Mouse (Mus musculus): ENCODE measurements at regions not wholly inside any gene's neighbourhood (a gene's known extent, or its start where the extent isn't known, plus 50 kb on each side); places are given as distances from the start of the nearest gene placed in this dataset.

- 88% methylated on average over 7 of the region's 7 CpGs for WGBS
These were observed 203.8 kb upstream of the Trpc7 start for GRCm38 (mm10) chr13:57099601-57100000.

GRCm38 (mm10) chr13:57091886-57092285 lies 196.1 kb upstream of the Trpc7 start:
- Histone ChIP-seq H3K9me3 (replicated peaks; ENCODE audit: control insufficient read depth, low read length) (no peaks in the 10 kb centered on the region), H3K9ac (replicated peaks; ENCODE audit: low read length) (no peak overlapping the region), H3K4me3 (ENCODE audit: low read depth, low read length) (no peak overlapping the region), H3K4me2 (ENCODE audit: low read depth, low read length) (no peak overlapping the region), H3K4me1 (ENCODE audit: control insufficient read depth, insufficient read depth, low read length) (no peaks in the 10 kb centered on the region), H3K27ac (replicated peaks; ENCODE audit: low read depth, low read length) (no peak overlapping the region), H3K27me3 (ENCODE audit: control insufficient read depth, insufficient read depth, low read length) (no peaks in the 10 kb centered on the region), H3K36me3 (replicated peaks; ENCODE audit: control insufficient read depth, insufficient read depth, low read depth, low read length) (no peaks in the 10 kb centered on the region)
- ATAC-seq (replicated peaks; ENCODE audit: insufficient number of reproducible peaks, low FRiP score, low TSS enrichment, low read depth) = no peak
- no peak for DNase-seq (ENCODE audit: low spot score)
- 89% methylated on average over 8 of the region's 8 CpGs for WGBS

More at GRCm38 (mm10) chr13:57099601-57100000, 203.8 kb upstream of the Trpc7 start:
- Histone ChIP-seq H3K36me3 (replicated peaks; ENCODE audit: control insufficient read depth, insufficient read depth, low read depth, low read length) (no peaks in the 10 kb centered on the region), H3K9ac (replicated peaks; ENCODE audit: low read length) (no peak overlapping the region), H3K4me1 (ENCODE audit: control insufficient read depth, insufficient read depth, low read length) (no peaks in the 10 kb centered on the region), H3K27ac (replicated peaks; ENCODE audit: low read depth, low read length) (no peak overlapping the region), H3K4me2 (ENCODE audit: low read depth, low read length) (no peak overlapping the region), H3K9me3 (replicated peaks; ENCODE audit: control insufficient read depth, low read length) (no peaks in the 10 kb centered on the region), H3K4me3 (ENCODE audit: low read depth, low read length) (no peak overlapping the region), H3K27me3 (ENCODE audit: control insufficient read depth, insufficient read depth, low read length) (no peaks in the 10 kb centered on the region)
- DNase-seq (ENCODE audit: low spot score) = no peak
- ATAC-seq (replicated peaks; ENCODE audit: insufficient number of reproducible peaks, low FRiP score, low TSS enrichment, low read depth) = no peak

GRCm38 (mm10) chr13:57089381-57090075 lies 193.7 kb upstream of the Trpc7 start:
- DNase-seq (ENCODE audit: low spot score) (no peak), ATAC-seq (replicated peaks; ENCODE audit: insufficient number of reproducible peaks, low FRiP score, low TSS enrichment, low read depth) (no peak)
- Histone ChIP-seq H3K9ac (replicated peaks; ENCODE audit: low read length) (no peak overlapping the region), H3K4me2 (ENCODE audit: low read depth, low read length) (no peak overlapping the region), H3K36me3 (replicated peaks; ENCODE audit: control insufficient read depth, insufficient read depth, low read depth, low read length) (no peaks in the 10 kb centered on the region), H3K4me3 (ENCODE audit: low read depth, low read length) (no peak overlapping the region), H3K4me1 (ENCODE audit: control insufficient read depth, insufficient read depth, low read length) (no peaks in the 10 kb centered on the region), H3K9me3 (replicated peaks; ENCODE audit: control insufficient read depth, low read length) (no peaks in the 10 kb centered on the region), H3K27ac (replicated peaks; ENCODE audit: low read depth, low read length) (no peak overlapping the region), H3K27me3 (ENCODE audit: control insufficient read depth, insufficient read depth, low read length) (no peaks in the 10 kb centered on the region)
- 82% methylated on average over 13 of the region's 13 CpGs for WGBS

GRCm38 (mm10) chr13:57087966-57088365 lies 192.2 kb upstream of the Trpc7 start:
- DNase-seq (ENCODE audit: low spot score) (no peak), ATAC-seq (replicated peaks; ENCODE audit: insufficient number of reproducible peaks, low FRiP score, low TSS enrichment, low read depth) (no peak)
- H3K4me2 ChIP-seq (ENCODE audit: low read depth, low read length) = no peak overlapping the region
- H3K4me1 ChIP-seq (ENCODE audit: control insufficient read depth, insufficient read depth, low read length) = no peaks in the 10 kb centered on the region
- no peaks in the 10 kb centered on the region for H3K27me3 ChIP-seq (ENCODE audit: control insufficient read depth, insufficient read depth, low read length)
- no peak overlapping the region for H3K27ac ChIP-seq (replicated peaks; ENCODE audit: low read depth, low read length)
- H3K9me3 ChIP-seq (replicated peaks; ENCODE audit: control insufficient read depth, low read length) = no peaks in the 10 kb centered on the region
- no peaks in the 10 kb centered on the region for H3K36me3 ChIP-seq (replicated peaks; ENCODE audit: control insufficient read depth, insufficient read depth, low read depth, low read length)
- 87% methylated on average over 6 of the region's 6 CpGs for WGBS
- no peak overlapping the region for H3K4me3 ChIP-seq (ENCODE audit: low read depth, low read length)
- H3K9ac ChIP-seq (replicated peaks; ENCODE audit: low read length) = no peak overlapping the region

- WGBS = 79% methylated on average over 5 of the region's 5 CpGs
- Histone ChIP-seq H3K27ac (replicated peaks; ENCODE audit: low read depth, low read length) (no peak overlapping the region), H3K36me3 (replicated peaks; ENCODE audit: control insufficient read depth, insufficient read depth, low read depth, low read length) (no peaks in the 10 kb centered on the region), H3K9ac (replicated peaks; ENCODE audit: low read length) (no peak overlapping the region), H3K4me3 (ENCODE audit: low read depth, low read length) (no peak overlapping the region), H3K27me3 (ENCODE audit: control insufficient read depth, insufficient read depth, low read length) (no peaks in the 10 kb centered on the region), H3K4me2 (ENCODE audit: low read depth, low read length) (no peak overlapping the region), H3K9me3 (replicated peaks; ENCODE audit: control insufficient read depth, low read length) (no peaks in the 10 kb centered on the region), H3K4me1 (ENCODE audit: control insufficient read depth, insufficient read depth, low read length) (no peaks in the 10 kb centered on the region)
- DNase-seq (ENCODE audit: low spot score) (no peak), ATAC-seq (replicated peaks; ENCODE audit: insufficient number of reproducible peaks, low FRiP score, low TSS enrichment, low read depth) (no peak)
These were observed 191.6 kb upstream of the Trpc7 start for GRCm38 (mm10) chr13:57087398-57087797.

GRCm38 (mm10) chr13:57083751-57084150 lies 188.0 kb upstream of the Trpc7 start:
- no peak for DNase-seq (ENCODE audit: low spot score)
- H3K27ac ChIP-seq (replicated peaks; ENCODE audit: low read depth, low read length) = no peak overlapping the region
- no peaks in the 10 kb centered on the region for H3K36me3 ChIP-seq (replicated peaks; ENCODE audit: control insufficient read depth, insufficient read depth, low read depth, low read length)
- H3K4me2 ChIP-seq (ENCODE audit: low read depth, low read length) = no peak overlapping the region
- no peaks in the 10 kb centered on the region for H3K9me3 ChIP-seq (replicated peaks; ENCODE audit: control insufficient read depth, low read length)
- 68% methylated on average over 5 of the region's 5 CpGs for WGBS
- ATAC-seq (replicated peaks; ENCODE audit: insufficient number of reproducible peaks, low FRiP score, low TSS enrichment, low read depth) = no peak
- no peaks in the 10 kb centered on the region for H3K27me3 ChIP-seq (ENCODE audit: control insufficient read depth, insufficient read depth, low read length)
- no peak overlapping the region for H3K4me3 ChIP-seq (ENCODE audit: low read depth, low read length)
- H3K9ac ChIP-seq (replicated peaks; ENCODE audit: low read length) = no peak overlapping the region
- H3K4me1 ChIP-seq (ENCODE audit: control insufficient read depth, insufficient read depth, low read length) = no peaks in the 10 kb centered on the region

- no peak overlapping the region for H3K27ac ChIP-seq (replicated peaks; ENCODE audit: low read depth, low read length)
- no peak overlapping the region for H3K4me3 ChIP-seq (ENCODE audit: low read depth, low read length)
- no peaks in the 10 kb centered on the region for H3K4me1 ChIP-seq (ENCODE audit: control insufficient read depth, insufficient read depth, low read length)
- H3K27me3 ChIP-seq (ENCODE audit: control insufficient read depth, insufficient read depth, low read length) = no peaks in the 10 kb centered on the region
- 82% methylated on average over 5 of the region's 5 CpGs for WGBS
- no peaks in the 10 kb centered on the region for H3K9me3 ChIP-seq (replicated peaks; ENCODE audit: control insufficient read depth, low read length)
- ATAC-seq (replicated peaks; ENCODE audit: insufficient number of reproducible peaks, low FRiP score, low TSS enrichment, low read depth) (no peak), DNase-seq (ENCODE audit: low spot score) (no peak)
- no peak overlapping the region for H3K4me2 ChIP-seq (ENCODE audit: low read depth, low read length)
- no peaks in the 10 kb centered on the region for H3K36me3 ChIP-seq (replicated peaks; ENCODE audit: control insufficient read depth, insufficient read depth, low read depth, low read length)
- no peak overlapping the region for H3K9ac ChIP-seq (replicated peaks; ENCODE audit: low read length)
These were observed 174.7 kb upstream of the Trpc7 start for GRCm38 (mm10) chr13:57070479-57070878.

GRCm38 (mm10) chr13:57061656-57062055 lies 165.9 kb upstream of the Trpc7 start:
- no peak for DNase-seq (ENCODE audit: low spot score)
- Histone ChIP-seq H3K4me3 (ENCODE audit: low read depth, low read length) (no peak overlapping the region), H3K9me3 (replicated peaks; ENCODE audit: control insufficient read depth, low read length) (no peaks in the 10 kb centered on the region), H3K27me3 (ENCODE audit: control insufficient read depth, insufficient read depth, low read length) (no peaks in the 10 kb centered on the region), H3K36me3 (replicated peaks; ENCODE audit: control insufficient read depth, insufficient read depth, low read depth, low read length) (no peaks in the 10 kb centered on the region), H3K9ac (replicated peaks; ENCODE audit: low read length) (no peak overlapping the region), H3K4me2 (ENCODE audit: low read depth, low read length) (no peak overlapping the region), H3K27ac (replicated peaks; ENCODE audit: low read depth, low read length) (no peak overlapping the region), H3K4me1 (ENCODE audit: control insufficient read depth, insufficient read depth, low read length) (no peaks in the 10 kb centered on the region)
- WGBS = 71% methylated on average over 9 of the region's 9 CpGs
- ATAC-seq (replicated peaks; ENCODE audit: insufficient number of reproducible peaks, low FRiP score, low TSS enrichment, low read depth) = no peak
